Mouse (Mus musculus) E14TG2a.4 (cell line): ENCODE results near the gene Il3ra.

Source experiments
- CTCF ChIP-seq: conservative IDR thresholded peaks from 2 replicates; pipeline ENCODE4 v1.5.1; 2014; ENCODE audit warnings: low read length
- POU5F1 ChIP-seq: IDR thresholded peaks from 2 replicates; pipeline ENCODE4 v1.6.1; 2014; ENCODE audit warnings: low read length, borderline replicate concordance

DNA sequence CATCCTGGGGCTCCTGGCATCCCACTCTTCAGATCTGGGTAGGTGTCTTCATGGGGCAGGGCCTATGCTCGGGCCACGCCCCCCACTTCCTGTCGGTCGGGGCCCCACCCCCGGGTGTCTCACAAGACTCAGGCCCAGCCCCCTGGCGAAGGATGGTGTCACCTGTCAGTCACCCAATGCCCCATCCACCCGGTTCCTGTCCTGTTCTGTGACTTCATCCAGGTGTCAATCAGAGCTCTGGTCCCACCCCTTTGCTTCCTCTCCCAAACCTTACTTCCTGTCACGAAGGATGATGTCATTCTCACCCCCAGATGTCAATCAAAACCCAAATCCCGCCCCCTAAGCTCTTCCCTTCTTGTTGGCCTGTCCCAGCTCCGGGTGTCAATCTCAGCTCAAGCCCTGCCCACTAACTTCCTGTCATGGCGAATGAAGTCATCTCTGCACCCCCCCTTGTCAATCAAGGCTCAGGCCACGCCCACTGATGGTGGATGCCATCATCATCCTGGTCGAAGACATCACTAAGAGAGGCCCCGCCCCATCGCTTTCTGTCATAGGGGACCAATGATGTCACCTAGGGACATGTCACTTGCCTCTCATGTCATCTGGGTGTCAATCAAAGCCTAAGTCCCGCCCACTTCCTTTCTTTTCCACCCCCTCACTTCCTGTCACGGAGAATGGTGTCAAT, 1.2 kb downstream of the Il3ra start:
- no peak for TF ChIP-seq CTCF
- TF ChIP-seq POU5F1 = no peak
